Mouse (Mus musculus): Measurements from ENCODE around the gene Pkn2.

Pkn2 gene

DNA sequence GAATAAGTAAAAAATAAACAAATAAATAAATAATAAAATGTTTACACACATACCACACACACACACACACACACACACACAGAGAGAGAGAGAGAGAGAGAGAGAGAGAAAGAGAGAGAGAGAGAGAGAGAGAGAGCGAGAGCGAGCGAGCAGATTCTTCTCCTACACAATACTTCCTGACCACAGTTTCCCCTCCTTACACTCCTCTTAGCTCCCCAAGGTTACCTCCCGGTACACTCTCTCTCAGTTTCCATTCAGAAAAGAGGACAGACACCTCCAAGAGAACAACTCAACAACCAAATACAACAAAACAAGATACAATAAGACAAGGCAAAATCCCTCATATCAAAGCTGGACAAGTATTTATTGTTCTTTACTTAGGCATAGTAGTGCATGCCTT lies 47.8 kb downstream of the Pkn2 start:
- in situ Hi-C loops (cut with MboI, MseI): no loop called here

DNA sequence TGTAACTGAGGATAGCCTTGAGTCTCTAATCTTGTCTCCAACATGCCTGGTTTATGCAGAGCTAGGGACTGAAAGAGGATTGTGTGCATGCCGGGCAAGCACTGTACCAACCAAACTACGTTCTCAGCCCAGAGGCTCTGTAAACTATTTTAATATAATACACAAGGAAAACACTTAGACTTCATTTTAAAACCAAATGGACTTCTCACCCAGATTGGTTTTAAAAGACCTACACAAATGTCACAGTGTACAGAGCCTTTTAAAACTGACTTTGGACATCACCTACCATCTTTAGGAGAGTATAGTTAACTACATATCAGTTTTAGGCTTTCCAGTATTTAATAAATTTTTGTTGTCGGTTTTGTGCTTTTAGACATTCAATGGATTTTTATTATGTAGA lies 48.9 kb downstream of the Pkn2 start:
- in situ Hi-C loops (cut with MboI, MseI): no loop called here

DNA sequence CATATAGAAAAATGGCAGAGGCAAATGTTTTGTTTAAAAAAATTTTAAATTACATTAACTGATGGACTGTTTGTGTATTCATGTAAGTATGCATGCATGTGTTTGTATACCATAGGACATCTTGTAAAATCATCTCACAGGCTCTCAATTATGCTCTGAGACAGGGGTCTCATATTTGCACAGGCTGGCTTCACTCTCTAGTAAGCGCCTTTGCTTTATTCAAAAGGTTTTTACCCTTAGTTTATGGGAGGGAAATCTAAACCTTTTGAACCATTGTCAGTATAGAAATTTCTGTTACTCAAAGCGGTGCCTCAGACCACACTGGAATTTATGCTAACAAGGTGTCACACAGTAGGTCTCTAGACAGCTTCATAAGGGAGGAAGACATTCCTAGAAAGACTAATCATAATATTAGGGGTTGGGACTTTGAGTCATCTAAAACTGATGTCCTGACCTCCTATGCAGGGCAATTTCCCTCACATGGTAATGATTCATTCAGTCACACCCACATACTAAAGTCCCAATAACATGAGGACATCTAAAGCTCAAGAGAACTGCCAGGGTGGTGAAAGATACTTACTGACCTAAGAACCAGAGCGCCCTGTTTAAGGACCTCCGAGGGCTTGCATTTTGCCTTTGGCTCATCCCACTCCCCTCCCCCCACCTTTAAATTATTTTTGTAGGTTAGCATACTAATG lies 55.2 kb downstream of the Pkn2 start:
- in situ Hi-C loops (cut with MboI, MseI): no loop called here

DNA sequence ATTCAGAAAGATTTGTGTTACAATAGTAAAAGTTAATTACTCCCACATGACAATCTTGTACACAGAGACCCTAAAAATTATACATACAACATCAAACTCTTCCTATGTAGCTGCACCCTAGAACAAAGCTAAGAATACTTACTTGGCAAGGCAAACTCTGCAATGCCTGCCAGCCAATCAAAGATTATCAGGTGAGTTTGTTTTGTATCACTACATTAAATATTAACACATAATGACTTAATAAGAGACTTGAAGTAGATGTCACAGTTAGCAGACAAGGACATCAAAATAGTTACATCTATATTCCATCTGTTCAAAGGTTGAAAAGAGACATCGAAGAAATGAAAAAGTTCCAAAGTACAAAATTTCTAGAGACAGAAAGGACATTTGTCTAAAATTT lies 58.2 kb downstream of the Pkn2 start:
- in situ Hi-C loops (cut with MboI, MseI): loop anchor here (5.0 kb wide), 1 partner anchor 46 kb away; no protein-coding TSS in a partner anchor

DNA sequence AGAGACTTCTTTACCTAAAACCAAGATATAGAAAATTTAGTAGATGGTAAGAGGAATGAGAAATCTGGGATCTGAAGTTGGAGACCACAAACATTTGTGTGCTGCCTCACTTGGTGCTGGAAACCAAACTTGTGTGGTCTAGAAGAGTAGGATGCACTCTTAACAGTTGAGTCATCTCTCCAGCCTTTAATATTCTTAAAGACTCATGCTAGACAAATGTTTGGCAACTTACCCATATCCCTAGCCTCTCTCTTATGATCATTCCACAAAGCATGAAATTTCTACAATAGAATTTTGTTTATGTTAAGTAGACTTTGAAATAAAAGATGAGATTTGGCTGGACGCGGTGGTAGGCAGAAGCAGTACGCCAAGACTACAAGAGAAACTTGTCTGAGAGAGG lies 64.3 kb downstream of the Pkn2 start:
- in situ Hi-C loops (cut with MboI, MseI): no loop called here

GRCm38 (mm10) chr3:142811582-142811981 lies 70.2 kb downstream of the Pkn2 start:
- in situ Hi-C loops (cut with MboI, MseI): no loop called here

- in situ Hi-C loops (cut with MboI, MseI): no loop called here
These were observed 86.2 kb downstream of the Pkn2 start for GRCm38 (mm10) chr3:142795587-142795986.

- in situ Hi-C loops (cut with MboI, MseI): no loop called here
These were observed 95.3 kb downstream of the Pkn2 start for GRCm38 (mm10) chr3:142786423-142787072.

DNA sequence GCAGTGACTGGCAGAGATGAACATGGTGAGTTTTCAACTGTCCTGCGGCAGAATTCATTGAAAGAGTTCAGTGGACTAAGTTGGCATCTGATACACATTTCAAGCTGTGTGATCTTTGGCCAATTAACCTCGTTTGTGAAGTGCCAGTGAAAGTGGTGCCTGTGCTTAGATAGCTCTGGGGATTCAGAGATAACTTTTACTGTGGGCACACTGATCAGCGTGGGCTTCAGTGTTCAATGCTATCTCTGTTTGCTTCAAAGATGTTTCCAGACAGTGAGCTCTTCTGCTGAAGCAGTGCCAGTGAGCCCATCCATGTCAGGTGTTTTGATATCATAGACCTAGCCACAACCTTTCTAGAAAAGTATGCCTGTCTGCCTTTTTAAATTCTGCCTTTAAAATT lies 104.6 kb downstream of the Pkn2 start:
- in situ Hi-C loops (cut with MboI, MseI): loop anchor here (5.0 kb wide), 1 partner anchor 45 kb away; no protein-coding TSS in a partner anchor

DNA sequence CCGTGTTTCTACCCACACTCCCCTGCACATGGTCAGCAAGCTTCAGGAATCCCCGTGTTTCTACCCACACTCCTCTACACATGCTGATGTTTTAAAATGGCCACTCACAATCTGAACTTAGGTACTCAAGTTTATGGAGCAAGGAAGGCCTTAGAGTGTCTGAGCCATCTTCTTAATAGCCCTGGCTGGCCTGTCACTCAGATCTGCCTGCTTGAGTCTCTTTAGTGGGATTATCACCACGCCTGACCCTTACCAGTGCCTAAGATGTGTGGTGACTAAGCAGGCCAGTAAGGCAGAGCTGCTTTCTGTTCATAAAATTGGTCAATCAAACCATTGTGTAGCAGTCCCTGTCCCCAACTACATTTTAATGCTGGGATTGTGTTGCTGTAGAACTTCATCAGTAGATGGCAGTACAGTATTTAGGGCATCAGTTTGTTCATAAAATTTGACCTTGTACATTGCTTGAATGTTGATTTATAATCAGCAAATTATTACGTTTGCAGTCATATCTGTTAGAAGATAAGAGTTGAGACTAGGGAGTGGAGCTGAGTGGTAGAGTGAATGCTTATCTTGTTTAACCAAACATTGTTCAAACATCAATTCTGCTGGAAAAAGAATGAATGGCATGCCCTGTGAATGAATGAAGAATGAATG lies 108.1 kb downstream of the Pkn2 start:
- in situ Hi-C loops (cut with MboI, MseI): no loop called here

- in situ Hi-C loops (cut with MboI, MseI): no loop called here
These were observed 111.3 kb downstream of the Pkn2 start for GRCm38 (mm10) chr3:142770518-142770917.

DNA sequence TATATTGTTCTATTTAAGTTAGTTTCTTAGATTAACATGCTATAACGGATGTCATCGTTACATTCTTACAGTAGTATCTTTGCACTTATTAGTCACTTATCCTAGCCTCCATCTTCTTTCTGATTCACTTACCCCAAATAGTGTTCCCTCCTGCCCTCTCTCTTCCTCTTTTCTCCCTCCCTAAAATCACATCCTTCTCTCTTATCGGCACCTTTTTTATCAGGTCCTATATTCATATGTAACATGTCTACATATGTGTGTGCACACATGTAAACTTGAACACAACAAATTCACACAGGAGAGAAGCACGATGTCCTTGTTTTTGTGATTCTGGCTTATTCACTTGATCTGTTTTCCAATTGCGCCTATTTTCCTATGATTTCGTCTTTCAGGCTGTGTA lies 113.3 kb downstream of the Pkn2 start:
- in situ Hi-C loops (cut with MboI, MseI): no loop called here

DNA sequence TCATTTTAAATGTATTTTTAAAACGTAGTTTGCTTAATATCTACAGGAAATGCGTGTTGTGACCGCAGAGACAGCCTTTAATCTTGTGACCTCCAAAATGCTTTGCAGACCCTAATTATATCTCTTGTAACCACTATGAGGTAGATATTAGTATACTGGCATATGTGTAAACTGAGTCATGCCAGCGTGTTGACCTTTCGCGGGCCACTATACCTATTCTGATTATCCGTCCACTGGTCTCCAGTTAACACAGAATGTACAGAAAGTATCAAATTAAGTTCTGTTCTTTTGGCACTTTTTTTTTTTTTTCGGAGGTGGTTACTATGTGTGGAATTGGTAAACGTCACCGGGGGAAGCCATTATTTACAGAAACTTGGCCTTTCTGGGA lies 116.0 kb downstream of the Pkn2 start:
- in situ Hi-C loops (cut with MboI, MseI): no loop called here

- in situ Hi-C loops (cut with MboI, MseI): no loop called here
These were observed 116.6 kb downstream of the Pkn2 start, which contains the start of gene Gtf2b for GRCm38 (mm10) chr3:142764995-142765777. TSS of gene Gtf2b (plus strand) at chr3:142765045.

GRCm38 (mm10) chr3:142760356-142760755 lies 121.4 kb downstream of the Pkn2 start:
- in situ Hi-C loops (cut with MboI, MseI): no loop called here

DNA sequence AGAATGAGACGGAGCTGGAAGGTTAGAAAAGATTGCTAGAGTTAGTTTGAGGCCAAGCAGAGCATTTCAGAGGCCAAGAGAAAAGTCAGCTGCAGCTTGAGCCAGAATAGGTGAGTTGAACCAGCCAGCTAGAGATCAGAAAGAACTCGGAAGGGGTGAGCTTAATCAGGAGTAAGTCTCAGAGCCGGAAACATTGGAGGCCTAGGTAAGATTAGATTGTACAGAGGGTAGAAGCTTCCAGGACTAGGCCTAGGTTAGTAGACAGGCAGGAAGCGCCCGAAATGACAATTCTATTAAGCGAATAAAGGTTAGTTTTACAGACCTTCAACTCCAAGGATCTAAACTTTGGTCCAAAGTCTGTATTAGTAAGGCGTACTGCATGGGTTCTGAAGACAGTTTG lies 123.2 kb downstream of the Pkn2 start:
- in situ Hi-C loops (cut with MboI, MseI): no loop called here

DNA sequence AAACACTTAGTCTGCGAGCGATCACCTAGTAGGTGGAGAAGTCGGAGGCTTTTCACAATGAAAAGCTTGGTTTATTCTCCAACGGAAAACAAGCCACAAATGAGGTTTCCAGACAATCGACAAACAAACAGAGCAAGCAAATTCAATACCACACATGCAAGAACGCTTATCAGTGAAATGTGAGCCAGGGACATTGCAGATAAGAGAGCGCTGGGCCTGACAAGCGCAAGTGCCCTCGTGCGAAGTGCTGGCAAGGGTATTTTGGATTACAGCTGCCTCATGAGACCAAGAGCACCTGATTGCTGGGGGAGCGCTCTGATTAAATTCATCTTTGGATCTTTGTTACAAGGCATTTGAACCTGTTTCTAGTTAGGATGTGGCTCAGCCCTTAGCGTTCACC lies 124.0 kb downstream of the Pkn2 start:
- in situ Hi-C loops (cut with MboI, MseI): no loop called here

- in situ Hi-C loops (cut with MboI, MseI): no loop called here
These were observed 126.5 kb downstream of the Pkn2 start for GRCm38 (mm10) chr3:142755132-142755867.

- in situ Hi-C loops (cut with MboI, MseI): no loop called here
These were observed 132.7 kb downstream of the Pkn2 start for GRCm38 (mm10) chr3:142749131-142749530.

DNA sequence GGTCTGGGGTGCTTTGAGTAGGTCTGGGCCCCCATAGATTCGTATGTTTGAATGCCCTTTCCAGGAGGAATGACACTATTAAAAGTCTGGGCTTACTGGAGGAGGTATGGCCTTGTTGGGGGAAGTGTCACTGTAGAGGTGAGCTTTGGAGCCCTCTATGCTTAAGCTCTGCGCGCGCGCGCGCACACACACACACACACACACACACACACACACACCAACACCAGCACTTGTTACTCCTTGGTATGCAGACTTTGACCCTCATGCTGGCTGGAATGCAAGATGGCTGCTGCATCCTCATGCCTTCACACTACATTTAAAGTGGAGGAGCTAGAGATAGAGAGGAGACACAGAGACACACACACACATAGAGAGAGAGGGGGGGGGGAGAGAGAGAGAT lies 134.1 kb downstream of the Pkn2 start:
- in situ Hi-C loops (cut with MboI, MseI): no loop called here

- in situ Hi-C loops (cut with MboI, MseI): no loop called here
These were observed 136.7 kb downstream of the Pkn2 start for GRCm38 (mm10) chr3:142745076-142745475.
